Mouse (Mus musculus): ENCODE data around the gene Astl. TPM values are rescaled to one million over a fixed set of nuclear protein-coding genes. Genes with fewer than 3 reads are reported as not detected.

The Astl gene
- polyA plus RNA-seq, 1 experiment from 2014 or later = not detected

- Histone ChIP-seq H3K4me1 (replicated peaks; ENCODE audit: control insufficient read depth, insufficient read depth, low read length) (peaks cover 8% of the 10 kb centered on the region), H3K4me2 (replicated peaks; ENCODE audit: low read depth, low read length) (no peak overlapping the region), H3K27me3 (ENCODE audit: control insufficient read depth, insufficient read depth, low read length) (peaks cover 40% of the 10 kb centered on the region), H3K4me3 (ENCODE audit: low read depth, low read length) (no peak overlapping the region), H3K36me3 (ENCODE audit: control insufficient read depth, insufficient read depth, low read length) (no peaks in the 10 kb centered on the region), H3K9ac (ENCODE audit: low read depth, low read length) (no peak overlapping the region), H3K9me3 (ENCODE audit: control insufficient read depth, low read length) (no peaks in the 10 kb centered on the region), H3K27ac (ENCODE audit: low read depth, low read length) (no peak overlapping the region)
- ATAC-seq (ENCODE audit: low FRiP score) (no peak), DNase-seq (ENCODE audit: low spot score) (no peak)
- 66% methylated on average over 10 of the region's 10 CpGs for WGBS
Observed at GRCm38 (mm10) chr2:127367126-127367820, 28.8 kb downstream of the Astl start.

GRCm38 (mm10) chr2:127369703-127370376 lies 31.4 kb downstream of the Astl start:
- 60% methylated on average over 5 of the region's 5 CpGs for WGBS
- H3K9me3 ChIP-seq (ENCODE audit: control insufficient read depth, low read length) = no peaks in the 10 kb centered on the region
- ATAC-seq (ENCODE audit: low FRiP score) = no peak

GRCm38 (mm10) chr2:127370561-127371483 lies 32.4 kb downstream of the Astl start:
- no peaks in the 10 kb centered on the region for H3K9me3 ChIP-seq (ENCODE audit: control insufficient read depth, low read length)
- DNase-seq (ENCODE audit: low spot score) = no peak
- H3K36me3 ChIP-seq (ENCODE audit: control insufficient read depth, insufficient read depth, low read length) = no peaks in the 10 kb centered on the region
- H3K4me1 ChIP-seq (replicated peaks; ENCODE audit: control insufficient read depth, insufficient read depth, low read length) = no peaks in the 10 kb centered on the region
- H3K27me3 ChIP-seq (ENCODE audit: control insufficient read depth, insufficient read depth, low read length) = peaks cover 7% of the 10 kb centered on the region
- 0 out of 2 replicates have a peak overlapping the region, but pooled peaks have one; percentile 36 for H3K27ac ChIP-seq (ENCODE audit: low read depth, low read length)
- 0 out of 2 replicates have a peak, but pooled peaks have one; percentile 19 for ATAC-seq (ENCODE audit: low FRiP score)
- H3K4me2 ChIP-seq (replicated peaks; ENCODE audit: low read depth, low read length) = no peak overlapping the region
- H3K4me3 ChIP-seq (ENCODE audit: low read depth, low read length) = no peak overlapping the region
- WGBS = 42% methylated on average over 9 of the region's 9 CpGs
- H3K9ac ChIP-seq (ENCODE audit: low read depth, low read length) = no peak overlapping the region

More at GRCm38 (mm10) chr2:127369703-127370376, 31.4 kb downstream of the Astl start:
- H3K9ac ChIP-seq (ENCODE audit: low read depth, low read length) = no peak overlapping the region
- no peaks in the 10 kb centered on the region for H3K4me1 ChIP-seq (replicated peaks; ENCODE audit: control insufficient read depth, insufficient read depth, low read length)
- H3K27ac ChIP-seq (ENCODE audit: low read depth, low read length) = no peak overlapping the region
- no peaks in the 10 kb centered on the region for H3K36me3 ChIP-seq (ENCODE audit: control insufficient read depth, insufficient read depth, low read length)
- no peak overlapping the region for H3K4me3 ChIP-seq (ENCODE audit: low read depth, low read length)
- no peak for DNase-seq (ENCODE audit: low spot score)
- H3K27me3 ChIP-seq (ENCODE audit: control insufficient read depth, insufficient read depth, low read length) = peaks cover 17% of the 10 kb centered on the region
- H3K4me2 ChIP-seq (replicated peaks; ENCODE audit: low read depth, low read length) = no peak overlapping the region

DNA sequence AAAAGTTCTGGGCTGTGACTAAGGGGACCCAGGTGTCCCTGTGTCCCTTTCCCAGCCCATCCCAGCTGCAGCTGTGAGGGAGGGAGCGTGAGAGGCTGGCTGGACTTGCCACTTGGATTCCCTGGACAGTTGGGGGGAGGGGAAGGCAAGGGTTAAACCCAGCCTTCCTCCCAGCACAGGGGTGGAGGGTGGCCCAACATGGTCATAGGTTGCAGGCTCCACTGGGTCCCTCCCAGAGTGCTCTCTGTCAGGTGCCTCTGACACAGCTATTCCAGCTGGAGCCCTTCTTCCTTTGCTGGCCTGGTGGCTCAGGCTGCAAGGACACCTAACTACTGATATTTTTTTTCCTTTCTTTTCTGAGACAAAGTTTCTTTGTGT lies 33.0 kb downstream of the Astl start:
- Histone ChIP-seq H3K4me3 (ENCODE audit: low read depth, low read length) (no peak overlapping the region), H3K36me3 (ENCODE audit: control insufficient read depth, insufficient read depth, low read length) (no peaks in the 10 kb centered on the region), H3K4me2 (replicated peaks; ENCODE audit: low read depth, low read length) (no peak overlapping the region), H3K9ac (ENCODE audit: low read depth, low read length) (no peak overlapping the region), H3K27ac (ENCODE audit: low read depth, low read length) (no peak overlapping the region), H3K9me3 (ENCODE audit: control insufficient read depth, low read length) (no peaks in the 10 kb centered on the region), H3K4me1 (replicated peaks; ENCODE audit: control insufficient read depth, insufficient read depth, low read length) (no peaks in the 10 kb centered on the region), H3K27me3 (ENCODE audit: control insufficient read depth, insufficient read depth, low read length) (peaks cover 1% of the 10 kb centered on the region; the same call in 1 of the 2 replicates)
- DNase-seq (ENCODE audit: low spot score) (no peak), ATAC-seq (ENCODE audit: low FRiP score) (0 out of 2 replicates have a peak, but pooled peaks have one; percentile 9)
- WGBS = 63% methylated on average over 1 of the region's 1 CpGs

DNA sequence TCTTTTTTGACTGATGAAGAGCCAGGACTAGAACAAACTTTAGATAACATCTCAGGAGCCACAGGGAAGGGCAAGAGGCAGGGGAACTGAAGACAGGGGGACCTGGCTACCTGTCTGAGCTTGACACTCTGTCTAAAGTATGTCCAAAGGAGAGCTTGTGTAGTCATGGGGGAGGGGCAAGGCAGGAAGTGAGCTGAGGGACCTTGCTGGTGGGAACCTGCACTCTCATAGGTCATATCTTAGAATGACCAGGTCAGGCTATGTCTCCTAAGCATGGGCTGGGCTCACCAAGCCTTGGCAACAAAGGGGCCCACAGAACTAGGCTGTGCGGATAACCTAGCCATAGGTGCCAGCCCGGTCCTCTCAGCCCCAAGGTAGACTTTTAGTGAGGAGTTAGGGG lies 33.6 kb downstream of the Astl start:
- Histone ChIP-seq H3K4me2 (replicated peaks; ENCODE audit: low read depth, low read length) (no peak overlapping the region), H3K9me3 (ENCODE audit: control insufficient read depth, low read length) (no peaks in the 10 kb centered on the region), H3K36me3 (ENCODE audit: control insufficient read depth, insufficient read depth, low read length) (no peaks in the 10 kb centered on the region), H3K9ac (ENCODE audit: low read depth, low read length) (no peak overlapping the region), H3K4me3 (ENCODE audit: low read depth, low read length) (no peak overlapping the region), H3K4me1 (replicated peaks; ENCODE audit: control insufficient read depth, insufficient read depth, low read length) (no peaks in the 10 kb centered on the region), H3K27me3 (ENCODE audit: control insufficient read depth, insufficient read depth, low read length) (no peaks in the 10 kb centered on the region), H3K27ac (ENCODE audit: low read depth, low read length) (no peak overlapping the region)
- no peak for DNase-seq (ENCODE audit: low spot score)
- WGBS = 93% methylated on average over 2 of the region's 2 CpGs
- ATAC-seq (ENCODE audit: low FRiP score) = no peak

- H3K4me2 ChIP-seq (replicated peaks; ENCODE audit: low read depth, low read length) = no peak overlapping the region
- ATAC-seq (ENCODE audit: low FRiP score) (no peak), DNase-seq (ENCODE audit: low spot score) (no peak)
- H3K36me3 ChIP-seq (ENCODE audit: control insufficient read depth, insufficient read depth, low read length) = no peaks in the 10 kb centered on the region
- no peaks in the 10 kb centered on the region for H3K9me3 ChIP-seq (ENCODE audit: control insufficient read depth, low read length)
- no peak overlapping the region for H3K4me3 ChIP-seq (ENCODE audit: low read depth, low read length)
- H3K9ac ChIP-seq (ENCODE audit: low read depth, low read length) = no peak overlapping the region
- WGBS = 86% methylated on average over 3 of the region's 3 CpGs
- H3K4me1 ChIP-seq (replicated peaks; ENCODE audit: control insufficient read depth, insufficient read depth, low read length) = no peaks in the 10 kb centered on the region
- no peak overlapping the region for H3K27ac ChIP-seq (ENCODE audit: low read depth, low read length)
- H3K27me3 ChIP-seq (ENCODE audit: control insufficient read depth, insufficient read depth, low read length) = no peaks in the 10 kb centered on the region
Observed at GRCm38 (mm10) chr2:127374131-127374530, 35.7 kb downstream of the Astl start.

DNA sequence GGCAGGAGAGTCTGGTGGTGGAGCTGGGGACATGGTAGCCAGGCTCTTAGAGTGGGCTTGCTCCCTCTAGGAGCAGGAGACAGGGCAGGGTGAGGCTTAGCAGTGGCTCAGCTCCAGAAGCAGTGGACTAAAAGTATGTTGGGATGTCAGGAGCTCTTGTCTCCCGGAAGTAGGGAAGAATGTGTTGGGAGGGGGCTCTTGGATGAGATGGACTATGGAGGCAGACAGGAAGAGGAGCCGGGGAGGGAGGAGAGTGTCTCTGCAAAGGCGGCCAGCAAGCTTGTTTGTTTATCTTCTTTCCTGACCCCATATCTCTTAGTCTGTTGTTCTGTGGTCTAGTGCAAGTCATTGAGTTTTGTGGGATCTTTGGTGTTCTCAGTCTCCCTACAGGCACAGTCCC lies 36.6 kb downstream of the Astl start:
- Histone ChIP-seq H3K9me3 (ENCODE audit: control insufficient read depth, low read length) (no peaks in the 10 kb centered on the region), H3K4me1 (replicated peaks; ENCODE audit: control insufficient read depth, insufficient read depth, low read length) (no peaks in the 10 kb centered on the region), H3K4me3 (ENCODE audit: low read depth, low read length) (no peak overlapping the region), H3K4me2 (replicated peaks; ENCODE audit: low read depth, low read length) (no peak overlapping the region), H3K27ac (ENCODE audit: low read depth, low read length) (no peak overlapping the region), H3K9ac (ENCODE audit: low read depth, low read length) (no peak overlapping the region), H3K27me3 (ENCODE audit: control insufficient read depth, insufficient read depth, low read length) (no peaks in the 10 kb centered on the region), H3K36me3 (ENCODE audit: control insufficient read depth, insufficient read depth, low read length) (no peaks in the 10 kb centered on the region)
- DNase-seq (ENCODE audit: low spot score) = no peak
- ATAC-seq (ENCODE audit: low FRiP score) = no peak
- WGBS = 65% methylated on average over 3 of the region's 3 CpGs

DNA sequence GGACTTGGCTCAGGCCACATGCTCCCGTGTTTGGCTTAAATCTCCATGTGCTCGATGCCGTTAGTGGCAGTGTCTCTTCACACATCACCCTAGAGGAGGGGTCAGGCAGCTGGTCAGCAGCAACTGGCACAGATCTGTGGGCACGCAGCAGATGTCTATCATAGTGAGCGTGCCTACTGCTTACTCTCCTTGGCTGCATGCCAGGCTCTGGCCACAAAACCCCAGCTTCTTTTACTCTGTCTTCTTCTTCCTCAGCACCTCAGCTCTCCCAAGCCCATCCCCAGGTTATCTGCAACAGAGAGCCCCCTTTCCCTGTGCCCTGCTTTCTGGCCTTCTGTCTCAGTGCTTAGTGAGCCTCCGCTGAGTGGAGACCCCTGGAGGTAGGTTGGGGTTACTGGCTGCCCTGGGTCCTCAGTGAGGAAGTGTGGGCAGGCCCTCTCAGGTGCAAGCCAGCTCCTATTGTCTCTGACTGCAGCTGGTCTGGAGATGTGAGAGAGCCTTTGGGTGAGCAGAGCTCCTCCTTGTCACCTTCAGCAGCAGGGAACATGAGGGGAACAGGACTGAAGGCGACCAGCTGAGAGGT lies 37.4 kb downstream of the Astl start:
- Histone ChIP-seq H3K36me3 (ENCODE audit: control insufficient read depth, insufficient read depth, low read length) (no peaks in the 10 kb centered on the region), H3K27me3 (ENCODE audit: control insufficient read depth, insufficient read depth, low read length) (no peaks in the 10 kb centered on the region), H3K27ac (ENCODE audit: low read depth, low read length) (no peak overlapping the region), H3K4me2 (replicated peaks; ENCODE audit: low read depth, low read length) (no peak overlapping the region), H3K4me3 (ENCODE audit: low read depth, low read length) (no peak overlapping the region), H3K9me3 (ENCODE audit: control insufficient read depth, low read length) (no peaks in the 10 kb centered on the region), H3K4me1 (replicated peaks; ENCODE audit: control insufficient read depth, insufficient read depth, low read length) (no peaks in the 10 kb centered on the region), H3K9ac (ENCODE audit: low read depth, low read length) (no peak overlapping the region)
- DNase-seq (ENCODE audit: low spot score) (peak; percentile 39), ATAC-seq (ENCODE audit: low FRiP score) (no peak)
- 62% methylated on average over 7 of the region's 7 CpGs for WGBS
